Mouse (Mus musculus): ENCODE data around the gene Trappc6b. TPM values are rescaled to one million over a fixed set of nuclear protein-coding genes. Genes with fewer than 3 reads are reported as not detected.

Trappc6b gene
- polyA plus RNA-seq, 1 experiment from 2014 or later, result 72.3 TPM

- Histone ChIP-seq H3K36me3 (ENCODE audit: control insufficient read depth, insufficient read depth, low read length) (no peaks in the 10 kb centered on the region), H3K9me3 (ENCODE audit: control insufficient read depth, low read length) (no peaks in the 10 kb centered on the region), H3K4me1 (ENCODE audit: control insufficient read depth, insufficient read depth, low read length) (no peaks in the 10 kb centered on the region), H3K4me3 (ENCODE audit: low read depth, low read length) (0 out of 2 replicates have a peak overlapping the region, but pooled peaks have one; percentile 3), H3K4me2 (peak overlapping the region; percentile 35), H3K9ac (ENCODE audit: low read length) (peak overlapping the region; percentile 42; the same call in 1 of the 2 replicates), H3K27me3 (ENCODE audit: control insufficient read depth, insufficient read depth, low read length) (no peaks in the 10 kb centered on the region), H3K27ac (ENCODE audit: low read depth, low read length) (peak overlapping the region; percentile 60; the same call in 1 of the 2 replicates)
- WGBS, result 3% methylated on average over 23 of the region's 23 CpGs
- peak; percentile 91 for ATAC-seq (ENCODE audit: low FRiP score)
- peak; percentile 98 for DNase-seq (ENCODE audit: low spot score, missing footprints)
Measured at GRCm38 (mm10) chr12:59039971-59040844, 21.1 kb downstream of the Trappc6b start.

DNA sequence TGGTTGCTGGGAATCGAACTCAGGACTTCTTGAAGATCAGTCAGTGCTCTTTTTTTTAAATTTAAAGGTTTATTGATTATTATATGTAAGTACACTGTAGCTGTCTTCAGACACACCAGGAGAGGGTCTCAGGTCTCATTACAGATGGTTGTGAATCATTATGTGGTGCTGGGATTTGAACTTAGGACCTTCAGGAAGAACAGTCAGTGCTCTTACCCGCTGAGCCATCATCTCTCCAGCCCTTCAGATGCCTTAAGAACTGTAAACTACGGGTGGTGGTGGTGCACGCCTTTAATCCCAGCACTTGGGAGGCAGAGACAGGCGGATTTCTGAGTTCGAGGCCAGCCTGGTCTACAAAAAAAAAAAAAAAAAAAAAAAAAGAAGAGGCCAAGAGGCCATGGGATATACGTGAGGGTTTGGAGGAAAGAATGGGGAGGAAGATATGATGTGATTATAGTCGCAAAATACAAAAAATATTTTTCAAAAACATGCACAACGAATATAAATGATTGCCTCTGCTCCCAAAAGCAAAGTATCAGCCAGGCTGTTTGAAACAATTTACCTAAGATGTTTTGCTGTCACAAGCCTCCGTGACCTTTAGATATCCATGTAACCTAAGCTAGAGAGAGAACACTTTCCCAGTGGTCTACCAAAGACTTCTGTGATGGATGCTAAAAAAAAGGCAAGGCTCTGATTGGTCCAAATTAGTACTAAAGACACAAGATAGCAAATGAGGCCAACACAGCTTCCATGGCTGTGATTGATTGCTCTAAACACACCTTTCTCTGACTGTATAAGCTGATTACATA, 21.9 kb downstream of the Trappc6b start:
- Histone ChIP-seq H3K9ac (ENCODE audit: low read length) (no peak overlapping the region), H3K27me3 (ENCODE audit: control insufficient read depth, insufficient read depth, low read length) (no peaks in the 10 kb centered on the region), H3K9me3 (ENCODE audit: control insufficient read depth, low read length) (no peaks in the 10 kb centered on the region), H3K4me3 (ENCODE audit: low read depth, low read length) (no peak overlapping the region), H3K27ac (ENCODE audit: low read depth, low read length) (no peak overlapping the region), H3K4me2 (peak overlapping the region; percentile 35; the same call in 1 of the 2 replicates), H3K36me3 (ENCODE audit: control insufficient read depth, insufficient read depth, low read length) (no peaks in the 10 kb centered on the region), H3K4me1 (ENCODE audit: control insufficient read depth, insufficient read depth, low read length) (no peaks in the 10 kb centered on the region)
- ATAC-seq (ENCODE audit: low FRiP score), result peak; percentile 14; the same call in 1 of the 2 replicates
- 67% methylated on average over 10 of the region's 10 CpGs for WGBS
- peak; percentile 80 for DNase-seq (ENCODE audit: low spot score, missing footprints)

GRCm38 (mm10) chr12:59032101-59032500, 29.2 kb downstream of the Trappc6b start:
- WGBS, result 68% methylated on average over 5 of the region's 5 CpGs
- H3K4me3 ChIP-seq (ENCODE audit: low read depth, low read length), result no peak overlapping the region
- no peak overlapping the region for H3K9ac ChIP-seq (ENCODE audit: low read length)
- ATAC-seq (ENCODE audit: low FRiP score) (no peak), DNase-seq (ENCODE audit: low spot score, missing footprints) (peak; percentile 23)
- H3K4me1 ChIP-seq (ENCODE audit: control insufficient read depth, insufficient read depth, low read length), result no peaks in the 10 kb centered on the region
- no peaks in the 10 kb centered on the region for H3K36me3 ChIP-seq (ENCODE audit: control insufficient read depth, insufficient read depth, low read length)
- no peak overlapping the region for H3K4me2 ChIP-seq
- no peaks in the 10 kb centered on the region for H3K9me3 ChIP-seq (ENCODE audit: control insufficient read depth, low read length)
- no peak overlapping the region for H3K27ac ChIP-seq (ENCODE audit: low read depth, low read length)
- no peaks in the 10 kb centered on the region for H3K27me3 ChIP-seq (ENCODE audit: control insufficient read depth, insufficient read depth, low read length)

- no peak overlapping the region for H3K4me2 ChIP-seq
- 90% methylated on average over 4 of the region's 4 CpGs for WGBS
- peaks cover 8% of the 10 kb centered on the region for H3K36me3 ChIP-seq (ENCODE audit: control insufficient read depth, insufficient read depth, low read length)
- H3K27me3 ChIP-seq (ENCODE audit: control insufficient read depth, insufficient read depth, low read length), result no peaks in the 10 kb centered on the region
- ATAC-seq (ENCODE audit: low FRiP score) (no peak), DNase-seq (ENCODE audit: low spot score, missing footprints) (peak; percentile 41)
- H3K9ac ChIP-seq (ENCODE audit: low read length), result no peak overlapping the region
- no peak overlapping the region for H3K4me3 ChIP-seq (ENCODE audit: low read depth, low read length)
- no peak overlapping the region for H3K27ac ChIP-seq (ENCODE audit: low read depth, low read length)
- no peaks in the 10 kb centered on the region for H3K4me1 ChIP-seq (ENCODE audit: control insufficient read depth, insufficient read depth, low read length)
- H3K9me3 ChIP-seq (ENCODE audit: control insufficient read depth, low read length), result no peaks in the 10 kb centered on the region
Measured at GRCm38 (mm10) chr12:59021306-59021705, 40.0 kb downstream of the Trappc6b start.

GRCm38 (mm10) chr12:59019891-59020290, 41.4 kb downstream of the Trappc6b start:
- ATAC-seq (ENCODE audit: low FRiP score) (no peak), DNase-seq (ENCODE audit: low spot score, missing footprints) (peak; percentile 79)
- no peaks in the 10 kb centered on the region for H3K9me3 ChIP-seq (ENCODE audit: control insufficient read depth, low read length)
- H3K27me3 ChIP-seq (ENCODE audit: control insufficient read depth, insufficient read depth, low read length), result no peaks in the 10 kb centered on the region
- no peak overlapping the region for H3K4me3 ChIP-seq (ENCODE audit: low read depth, low read length)
- no peak overlapping the region for H3K4me2 ChIP-seq
- H3K9ac ChIP-seq (ENCODE audit: low read length), result no peak overlapping the region
- H3K4me1 ChIP-seq (ENCODE audit: control insufficient read depth, insufficient read depth, low read length), result no peaks in the 10 kb centered on the region
- 82% methylated on average over 2 of the region's 2 CpGs for WGBS
- peaks cover 8% of the 10 kb centered on the region for H3K36me3 ChIP-seq (ENCODE audit: control insufficient read depth, insufficient read depth, low read length)
- no peak overlapping the region for H3K27ac ChIP-seq (ENCODE audit: low read depth, low read length)

DNA sequence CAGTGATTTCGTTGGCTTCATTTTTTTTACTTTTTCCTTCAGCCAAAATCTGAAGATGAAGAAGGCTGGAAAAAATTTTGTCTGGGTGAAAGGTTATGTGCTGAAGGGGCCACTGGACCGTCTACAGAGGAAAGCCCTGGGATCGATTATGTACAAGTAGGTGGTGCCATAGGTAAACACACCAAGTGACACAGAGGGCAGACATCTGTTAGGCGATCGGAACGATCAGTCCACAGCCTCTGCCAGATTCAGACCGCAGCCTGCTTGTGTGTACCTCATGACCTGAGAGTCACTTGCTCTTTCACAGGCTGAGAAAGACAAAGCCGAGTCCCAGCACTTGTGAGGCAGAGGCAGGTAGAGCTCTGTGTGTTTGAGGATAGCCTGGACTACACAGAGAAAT, 43.3 kb downstream of the Trappc6b start:
- H3K36me3 ChIP-seq (ENCODE audit: control insufficient read depth, insufficient read depth, low read length), result peaks cover 8% of the 10 kb centered on the region
- ATAC-seq (ENCODE audit: low FRiP score), result no peak

DNA sequence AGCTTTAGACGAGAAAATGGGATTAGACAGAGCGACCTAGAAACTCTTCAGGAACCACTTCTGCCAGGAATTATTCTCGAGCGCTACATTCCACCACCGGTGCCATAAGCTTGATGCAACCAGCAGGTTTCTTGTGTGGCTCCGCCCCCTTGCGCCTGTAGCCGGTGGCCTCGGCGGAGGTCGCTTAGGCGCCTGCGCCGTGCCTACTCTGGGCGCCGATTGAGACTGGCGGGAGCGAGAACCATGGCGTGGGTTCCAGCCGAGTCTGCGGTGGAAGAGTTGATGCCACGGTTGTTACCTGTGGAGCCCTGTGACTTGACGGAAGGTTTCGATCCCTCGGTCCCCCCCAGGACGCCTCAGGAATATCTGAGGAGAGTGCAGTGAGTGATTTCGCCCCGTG, 48.0 kb downstream of the Trappc6b start, which contains the start of gene Gemin2:
Gene Gemin2, plus strand, starts transcription at position 160 of the 400 bp plus-strand sequence.
- Histone ChIP-seq H3K27ac (ENCODE audit: low read depth, low read length) (no peak within 1 kb of the TSS; the same call in 1 of the 2 replicates), H3K9me3 (ENCODE audit: control insufficient read depth, low read length) (no peaks in the 10 kb centered on the region), H3K4me2 (peak within 1 kb of the TSS; percentile 72), H3K9ac (ENCODE audit: low read length) (peak within 1 kb of the TSS; percentile 73), H3K27me3 (ENCODE audit: control insufficient read depth, insufficient read depth, low read length) (no peaks in the 10 kb centered on the region), H3K36me3 (ENCODE audit: control insufficient read depth, insufficient read depth, low read length) (no peaks in the 10 kb centered on the region), H3K4me3 (ENCODE audit: low read depth, low read length) (peak within 1 kb of the TSS; percentile 75), H3K4me1 (ENCODE audit: control insufficient read depth, insufficient read depth, low read length) (peaks cover 4% of the 10 kb centered on the region; the same call in 1 of the 2 replicates)
- peak; percentile 77 for ATAC-seq (ENCODE audit: low FRiP score)
- peak; percentile 96 for DNase-seq (ENCODE audit: low spot score, missing footprints)
- under 1% methylated on average over 28 of the region's 28 CpGs for WGBS

More for the DNA sequence above, 43.3 kb downstream of the Trappc6b start:
- Histone ChIP-seq H3K9ac (ENCODE audit: low read length) (no peak overlapping the region), H3K27ac (ENCODE audit: low read depth, low read length) (no peak overlapping the region), H3K9me3 (ENCODE audit: control insufficient read depth, low read length) (no peaks in the 10 kb centered on the region), H3K4me1 (ENCODE audit: control insufficient read depth, insufficient read depth, low read length) (no peaks in the 10 kb centered on the region), H3K27me3 (ENCODE audit: control insufficient read depth, insufficient read depth, low read length) (no peaks in the 10 kb centered on the region), H3K4me2 (no peak overlapping the region), H3K4me3 (ENCODE audit: low read depth, low read length) (no peak overlapping the region)
- DNase-seq (ENCODE audit: low spot score, missing footprints), result no peak
- 93% methylated on average over 8 of the region's 8 CpGs for WGBS

DNA sequence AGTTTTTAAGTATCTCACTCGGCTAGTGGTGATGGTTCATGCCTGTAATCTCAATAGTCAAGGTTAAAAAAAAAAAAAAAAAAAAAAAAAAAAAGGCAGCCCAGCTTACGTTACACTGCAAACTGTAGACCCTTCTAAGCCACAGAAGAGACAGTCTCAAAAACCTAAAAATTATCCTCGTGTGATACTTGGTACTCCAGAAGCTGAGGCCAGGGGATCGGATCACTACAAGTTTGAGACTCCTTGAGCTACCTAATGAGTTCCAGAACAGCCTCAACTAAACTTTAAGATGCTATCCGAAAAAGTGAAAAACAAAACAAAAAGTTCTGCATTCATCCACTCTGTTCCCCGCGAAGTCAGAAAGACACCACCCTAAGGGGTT, 48.6 kb downstream of the Trappc6b start:
- H3K4me1 ChIP-seq (ENCODE audit: control insufficient read depth, insufficient read depth, low read length), result peaks cover 4% of the 10 kb centered on the region; the same call in 1 of the 2 replicates
- no peaks in the 10 kb centered on the region for H3K27me3 ChIP-seq (ENCODE audit: control insufficient read depth, insufficient read depth, low read length)
- peak overlapping the region; percentile 73 for H3K9ac ChIP-seq (ENCODE audit: low read length)
- H3K36me3 ChIP-seq (ENCODE audit: control insufficient read depth, insufficient read depth, low read length), result no peaks in the 10 kb centered on the region
- peak; percentile 91 for DNase-seq (ENCODE audit: low spot score, missing footprints)
- WGBS, result 3% methylated on average over 7 of the region's 7 CpGs
- peak overlapping the region; percentile 72 for H3K4me2 ChIP-seq
- no peak for ATAC-seq (ENCODE audit: low FRiP score)
- H3K27ac ChIP-seq (ENCODE audit: low read depth, low read length), result no peak overlapping the region
- H3K4me3 ChIP-seq (ENCODE audit: low read depth, low read length), result peak overlapping the region; percentile 75
- H3K9me3 ChIP-seq (ENCODE audit: control insufficient read depth, low read length), result no peaks in the 10 kb centered on the region
